Mouse (Mus musculus): ENCODE results near the gene Npas4. TPM values are rescaled to one million over a fixed set of nuclear protein-coding genes. Genes with fewer than 3 reads are reported as not detected.

Npas4 gene
- total RNA-seq, 2 experiments from 2014 or later = 0.07 TPM; not detected in 1

Other genes with a start within 250 kb of the Npas4 start
- gene Rbm4b, start 233.8 kb downstream of the Npas4 start, total RNA-seq (2021) = 1 to 10 TPM; 1.6 to 1.8 TPM
- gene Rbm4, start 196.4 kb downstream of the Npas4 start, total RNA-seq (2021) = 10 to 100 TPM; 28.3 to 31.0 TPM
- gene Gm21992, start 178.7 kb downstream of the Npas4 start, total RNA-seq (2021) = 10 to 100 TPM in 1 of 2 experiments, 1 to 10 TPM in 1; 9.3 to 12.0 TPM
- 10 to 100 TPM in 1 of 2 experiments, 1 to 10 TPM in 1; 6.6 to 10.5 TPM for gene Rbm14, start 178.7 kb downstream of the Npas4 start, total RNA-seq (2021)
- gene Ccs, start 151.0 kb downstream of the Npas4 start, total RNA-seq (2021) = 10 to 100 TPM; 19.9 to 24.5 TPM
- not detected for gene Ccdc87, start 150.9 kb downstream of the Npas4 start, total RNA-seq (2021)
- gene Ctsf, start 135.2 kb downstream of the Npas4 start, total RNA-seq (2021) = 10 to 100 TPM; 26.6 to 33.4 TPM
- 1,000 to 10,000 TPM; 8,494 to 8,724 TPM for gene Actn3, start 112.4 kb downstream of the Npas4 start, total RNA-seq (2021)
- 1 to 10 TPM; 2.2 to 2.6 TPM for gene Zdhhc24, start 111.6 kb downstream of the Npas4 start, total RNA-seq (2021)
- 1 to 10 TPM; 1.6 to 2.4 TPM for gene Bbs1, start 83.7 kb downstream of the Npas4 start, total RNA-seq (2021)
- 10 to 100 TPM; 16.5 to 17.5 TPM for gene Dpp3, start 62.0 kb downstream of the Npas4 start, total RNA-seq (2021)
- 1 to 10 TPM; 1.3 to 1.4 TPM for gene Peli3, start 47.2 kb downstream of the Npas4 start, total RNA-seq (2021)
- gene Mrpl11, start 28.2 kb downstream of the Npas4 start, total RNA-seq (2021) = 10 to 100 TPM; 56.3 to 58.7 TPM
- gene Slc29a2, start 33.5 kb upstream of the Npas4 start, total RNA-seq (2021) = 1 to 10 TPM; 5.9 to 6.9 TPM
- gene B4gat1, start 48.5 kb upstream of the Npas4 start, total RNA-seq (2021) = 10 to 100 TPM; 20.5 to 20.8 TPM
- under 1 TPM; 0.87 to 0.96 TPM for gene AC124502.3, start 48.6 kb upstream of the Npas4 start, total RNA-seq (2021)
- gene Brms1, start 51.0 kb upstream of the Npas4 start, total RNA-seq (2021) = 10 to 100 TPM; 11.5 to 14.1 TPM
- 1 to 10 TPM in 1 of 2 experiments, under 1 TPM in 1; 0.52 to 1.3 TPM for gene Rin1, start 60.2 kb upstream of the Npas4 start, total RNA-seq (2021)
- gene Cd248, start 77.8 kb upstream of the Npas4 start, total RNA-seq (2021) = 10 to 100 TPM; 12.4 to 12.5 TPM
- under 1 TPM in 1 of 2 experiments, not detected in 1; 0.22 TPM for gene Tmem151a, start 95.2 kb upstream of the Npas4 start, total RNA-seq (2021)
- 10 to 100 TPM; 38.2 to 44.7 TPM for gene Yif1a, start 98.2 kb upstream of the Npas4 start, total RNA-seq (2021)
- gene Cnih2, start 108.2 kb upstream of the Npas4 start, total RNA-seq (2021) = under 1 TPM in 1 of 2 experiments, not detected in 1; 0.25 TPM
- 100 to 1,000 TPM; 103 to 110 TPM for gene Rab1b, start 116.8 kb upstream of the Npas4 start, total RNA-seq (2021)
- gene Klc2, start 128.2 kb upstream of the Npas4 start, total RNA-seq (2021) = 10 to 100 TPM; 53.0 to 56.6 TPM